Mouse (Mus musculus): ENCODE data around the gene Actr1a. TPM values are rescaled to one million over a fixed set of nuclear protein-coding genes. Genes with fewer than 3 reads are reported as not detected.
A peak's percentile ranks its signal among the peaks of the same experiment; 100 is the strongest.

The Actr1a gene
- polyA plus RNA-seq, 1 experiment from 2014 or later: 310 TPM

DNA sequence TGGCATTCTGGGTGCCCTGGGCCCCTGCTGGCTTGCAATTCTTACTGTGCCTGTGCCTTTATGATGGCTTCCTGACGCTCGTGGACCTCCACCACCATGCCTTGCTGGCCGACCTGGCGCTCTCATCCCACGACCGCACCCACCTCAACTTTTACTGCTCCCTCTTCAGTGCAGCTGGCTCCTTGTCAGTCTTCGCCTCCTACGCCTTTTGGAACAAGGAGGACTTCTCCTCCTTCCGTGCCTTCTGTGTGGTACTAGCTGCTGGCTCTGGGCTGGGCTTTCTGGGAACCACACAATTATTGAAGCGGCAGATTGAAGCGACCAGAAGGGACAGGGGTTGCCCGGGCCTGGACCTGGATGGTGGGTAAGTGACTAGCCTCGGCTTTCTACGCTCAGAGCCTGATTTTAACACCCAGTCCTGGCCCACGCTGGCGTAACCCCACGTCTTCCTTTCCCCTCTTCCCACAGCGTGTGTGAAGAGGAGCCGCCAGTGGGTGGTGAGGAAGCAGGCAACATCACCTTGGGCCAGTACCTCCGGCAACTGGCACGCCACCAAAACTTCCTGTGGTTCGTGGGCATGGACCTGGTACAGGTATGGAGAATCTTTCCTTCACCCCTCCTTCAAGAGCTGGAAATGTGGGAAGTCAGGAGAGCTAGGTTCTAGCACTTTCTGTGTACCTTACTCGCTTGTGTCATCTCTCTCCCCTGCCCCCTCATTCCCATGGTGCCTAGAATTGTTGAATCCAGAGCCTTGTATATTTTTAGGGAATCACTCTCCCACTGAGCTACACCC is 27.6 kb downstream of the Actr1a start:
- Histone ChIP-seq H3K36me3 (0 out of 2 replicates have a peak, but pooled peaks cover 3% of the 10 kb centered on the region), H3K27ac (no peak overlapping the region), H3K27me3 (no peaks in the 10 kb centered on the region), H3K9ac (no peak overlapping the region; the same call in 1 of the 2 replicates), H3K4me1 (replicated peaks) (no peaks in the 10 kb centered on the region), H3K4me2 (no peak overlapping the region), H3K4me3 (no peak overlapping the region), H3K9me3 (no peaks in the 10 kb centered on the region)
- no peak for ATAC-seq (ENCODE audit: low FRiP score)
- 87% methylated on average over 23 of the region's 23 CpGs for WGBS

DNA sequence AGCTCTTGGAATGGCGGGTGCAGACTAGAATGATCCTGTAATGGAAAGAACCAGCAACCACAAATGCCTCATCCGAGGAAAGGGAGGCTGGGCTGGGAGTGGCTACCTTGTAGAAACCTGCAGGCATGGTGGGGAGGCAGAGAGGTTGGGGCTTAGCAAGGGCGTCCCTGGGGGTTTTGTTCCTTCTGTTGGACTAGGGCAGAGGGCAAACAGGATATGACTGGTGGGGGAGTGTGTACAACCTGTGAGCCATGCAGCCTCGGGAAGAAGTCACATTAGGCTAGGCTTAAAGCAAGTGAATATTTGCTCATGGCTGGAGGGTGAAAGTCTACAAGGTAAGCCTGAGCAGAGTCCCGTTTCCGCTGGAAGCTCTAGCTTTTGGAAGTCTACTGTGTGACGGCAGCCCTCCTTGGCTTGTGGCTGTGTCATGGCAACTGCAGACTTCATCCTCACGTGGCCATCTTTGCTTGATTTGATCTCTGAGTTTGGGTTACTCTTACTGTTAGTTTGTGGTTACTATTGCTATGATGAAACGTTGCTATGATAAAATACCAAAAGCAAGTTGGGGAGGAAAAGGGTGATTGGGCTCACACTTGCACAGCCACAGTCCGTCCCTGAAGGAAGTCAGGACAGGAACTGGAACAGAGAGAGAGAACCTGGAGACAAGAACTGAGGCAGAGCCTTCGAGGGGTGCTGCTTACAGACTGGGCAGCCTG is 32.1 kb downstream of the Actr1a start:
- 86% methylated on average over 11 of the region's 11 CpGs for whole genome bisulfite sequencing
- Histone ChIP-seq H3K9ac (no peak overlapping the region), H3K4me3 (no peak overlapping the region), H3K4me1 (replicated peaks) (no peaks in the 10 kb centered on the region), H3K27me3 (peaks cover 7% of the 10 kb centered on the region), H3K36me3 (no peaks in the 10 kb centered on the region), H3K27ac (no peak overlapping the region), H3K4me2 (no peak overlapping the region), H3K9me3 (no peaks in the 10 kb centered on the region)
- ATAC-seq (ENCODE audit: low FRiP score): no peak

DNA sequence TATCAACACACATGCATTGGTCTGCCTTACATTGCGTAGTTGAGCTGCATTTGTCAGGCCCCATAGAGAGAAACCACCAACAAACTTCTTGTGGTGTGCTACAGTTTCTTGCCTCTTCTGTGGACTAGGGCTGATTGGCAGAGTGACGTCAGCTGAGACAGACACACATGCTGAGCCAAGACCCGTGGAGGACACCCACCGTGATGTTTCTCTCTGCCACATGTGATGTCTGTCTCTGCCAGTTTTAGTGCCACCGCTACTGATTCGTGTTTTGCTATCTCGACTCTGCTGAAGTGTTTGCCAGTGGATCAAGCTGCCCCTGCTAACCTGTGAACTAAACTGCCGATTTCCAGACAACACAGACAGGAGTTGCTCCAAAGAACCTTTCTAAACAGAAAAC is 33.4 kb downstream of the Actr1a start:
- no peak for ATAC-seq (ENCODE audit: low FRiP score)
- no peaks in the 10 kb centered on the region for H3K36me3 ChIP-seq
- H3K9ac ChIP-seq: no peak overlapping the region
- H3K9me3 ChIP-seq: no peaks in the 10 kb centered on the region
- H3K4me1 ChIP-seq (replicated peaks): peaks cover 10% of the 10 kb centered on the region
- H3K4me3 ChIP-seq: no peak overlapping the region
- no peak overlapping the region for H3K27ac ChIP-seq
- H3K4me2 ChIP-seq: no peak overlapping the region
- H3K27me3 ChIP-seq: peaks cover 21% of the 10 kb centered on the region
- WGBS: 84% methylated on average over 8 of the region's 8 CpGs

DNA sequence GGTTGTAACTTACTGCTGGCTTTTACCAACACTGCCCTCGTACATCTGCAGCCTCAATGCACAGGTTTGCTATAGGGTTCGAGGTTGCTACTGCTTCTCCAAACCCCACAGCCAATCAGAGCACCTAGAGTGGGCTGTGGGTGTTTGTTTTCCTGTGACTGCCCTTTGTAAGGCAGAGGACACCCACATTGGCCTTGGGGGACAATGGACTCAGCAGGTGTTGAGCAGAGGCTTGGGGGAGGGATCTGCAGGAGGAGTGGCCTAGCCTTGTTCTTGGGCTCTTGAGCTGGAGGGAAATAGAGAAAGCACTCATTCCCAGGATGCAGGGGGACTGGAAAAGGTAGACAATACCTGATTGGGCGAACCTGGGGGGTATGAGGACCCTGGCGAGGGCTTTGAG is 37.2 kb downstream of the Actr1a start:
- no peaks in the 10 kb centered on the region for H3K9me3 ChIP-seq
- H3K9ac ChIP-seq: no peak overlapping the region
- WGBS: 58% methylated on average over 4 of the region's 4 CpGs
- H3K4me2 ChIP-seq: no peak overlapping the region
- no peak overlapping the region for H3K27ac ChIP-seq
- H3K27me3 ChIP-seq: peaks cover 21% of the 10 kb centered on the region
- no peak overlapping the region for H3K4me3 ChIP-seq
- no peaks in the 10 kb centered on the region for H3K36me3 ChIP-seq
- peaks cover 16% of the 10 kb centered on the region for H3K4me1 ChIP-seq (replicated peaks)
- no peak; the same call in 1 of the 2 replicates for ATAC-seq (ENCODE audit: low FRiP score)

DNA sequence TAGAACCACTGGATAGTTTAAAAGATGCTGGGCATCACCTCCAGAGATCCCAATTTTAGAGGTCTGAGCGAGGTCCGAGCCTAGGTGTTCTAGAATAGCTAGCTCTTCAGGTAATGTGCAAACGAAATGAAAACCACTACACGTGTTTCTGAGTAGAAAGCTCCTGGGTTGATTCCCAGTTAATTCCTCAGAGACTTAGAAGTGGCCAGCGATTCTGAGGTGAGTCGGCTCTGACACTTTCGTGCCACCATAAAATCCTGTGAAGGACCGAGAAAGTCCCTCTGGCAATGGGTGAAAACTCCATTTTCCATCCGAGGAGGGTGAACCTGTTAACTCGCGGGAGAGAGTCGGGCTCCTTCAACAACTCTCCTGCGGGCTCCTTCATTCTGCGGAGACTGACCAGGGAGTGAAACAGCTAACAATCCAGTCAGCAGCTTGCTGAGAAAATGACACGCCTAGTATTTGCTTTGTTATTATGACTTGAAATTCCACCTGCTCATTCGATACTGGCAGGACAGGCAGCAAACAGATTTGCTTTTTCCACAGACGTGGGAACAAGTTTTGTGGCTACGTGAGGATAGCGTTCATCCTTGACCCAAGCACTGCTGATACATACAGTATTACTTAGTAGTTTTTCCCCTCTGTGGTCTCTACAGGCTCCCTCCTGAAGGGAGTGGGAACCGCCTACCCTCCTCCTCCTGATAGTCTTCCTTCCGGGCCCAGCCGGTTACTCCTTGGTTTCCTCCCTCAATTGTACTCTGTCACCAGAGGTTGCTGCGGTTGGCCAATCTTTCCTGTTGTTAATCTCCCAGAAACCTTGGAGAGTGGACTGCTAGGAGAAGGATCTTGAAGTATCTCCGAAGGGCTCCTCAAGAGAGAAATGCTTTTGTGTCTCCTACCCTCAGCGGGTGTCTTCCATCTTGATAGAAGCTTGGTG is 37.9 kb downstream of the Actr1a start:
- no peak overlapping the region for H3K27ac ChIP-seq
- peak overlapping the region; percentile 66 for H3K4me2 ChIP-seq
- H3K4me1 ChIP-seq (replicated peaks): peaks cover 16% of the 10 kb centered on the region
- peaks cover 27% of the 10 kb centered on the region for H3K27me3 ChIP-seq
- no peak for ATAC-seq (ENCODE audit: low FRiP score)
- H3K36me3 ChIP-seq: no peaks in the 10 kb centered on the region
- peak overlapping the region; percentile 57 for H3K4me3 ChIP-seq
- H3K9ac ChIP-seq: peak overlapping the region; percentile 81
- no peaks in the 10 kb centered on the region for H3K9me3 ChIP-seq
- 22% methylated on average over 25 of the region's 25 CpGs for WGBS

DNA sequence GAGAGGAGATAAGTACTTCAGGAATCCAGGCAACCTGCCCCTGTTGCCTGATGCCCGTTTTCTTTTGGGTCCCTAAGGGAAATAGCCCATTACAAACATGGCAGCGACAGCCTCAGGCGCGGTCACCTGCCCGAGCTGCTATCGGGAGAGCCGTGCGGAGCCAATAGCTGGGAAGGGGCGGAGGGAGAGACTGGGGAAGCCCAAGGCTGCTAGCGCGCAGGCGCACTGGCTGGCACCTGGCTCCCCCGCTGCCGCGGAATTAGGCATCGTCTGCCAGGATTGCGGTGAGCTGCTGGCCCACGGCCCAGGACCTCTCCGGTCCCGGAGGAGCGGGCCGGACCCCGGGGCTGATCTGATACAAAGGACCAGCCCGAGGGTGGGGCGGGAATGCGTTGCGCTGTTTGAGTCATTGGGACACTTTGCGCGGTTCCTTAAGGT is 38.8 kb downstream of the Actr1a start:
- peak overlapping the region; percentile 64; the same call in 1 of the 2 replicates for H3K27ac ChIP-seq
- peak overlapping the region; percentile 57 for H3K4me3 ChIP-seq
- H3K4me2 ChIP-seq: peak overlapping the region; percentile 66
- WGBS: 2% methylated on average over 29 of the region's 29 CpGs
- H3K9ac ChIP-seq: peak overlapping the region; percentile 81
- H3K36me3 ChIP-seq: no peaks in the 10 kb centered on the region
- no peaks in the 10 kb centered on the region for H3K9me3 ChIP-seq
- H3K4me1 ChIP-seq (replicated peaks): peaks cover 16% of the 10 kb centered on the region
- ATAC-seq (ENCODE audit: low FRiP score): peak; percentile 92
- peaks cover 31% of the 10 kb centered on the region for H3K27me3 ChIP-seq

DNA sequence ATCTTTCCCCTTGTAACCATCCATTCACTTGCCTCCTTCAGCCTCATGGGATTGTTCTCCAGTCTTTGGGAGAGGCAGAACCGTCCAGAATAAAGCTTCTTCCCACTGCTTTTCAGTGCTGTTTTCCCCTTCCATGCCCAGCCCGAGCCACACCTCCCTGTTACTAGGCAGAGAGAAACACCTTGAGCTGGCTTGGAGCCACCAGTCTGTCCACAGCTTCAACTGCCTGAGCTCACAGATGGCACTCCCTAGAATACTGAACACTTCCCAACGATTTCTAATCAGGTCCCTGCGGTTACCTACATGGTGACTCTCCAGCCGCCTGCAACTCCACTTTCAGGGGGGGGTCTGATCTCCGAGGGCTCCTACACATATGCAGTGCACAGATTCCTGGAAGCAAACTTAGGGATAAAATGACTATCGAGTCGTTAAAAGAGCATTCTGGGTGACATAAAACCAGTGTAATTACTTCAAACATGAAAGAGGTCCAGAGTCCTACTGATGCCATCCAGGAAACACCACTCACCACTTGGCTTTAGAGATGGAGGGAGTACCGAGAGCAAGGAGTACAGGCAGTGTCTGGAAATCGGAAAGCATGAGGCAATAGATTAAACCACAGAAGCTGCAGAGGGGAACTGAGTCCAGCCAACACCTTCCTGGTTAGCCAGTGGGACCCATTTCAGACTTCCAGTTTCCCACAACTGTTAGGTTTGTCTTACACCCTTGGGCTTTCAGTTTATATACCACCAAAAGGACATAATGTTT is 45.2 kb downstream of the Actr1a start, which contains the start of gene 2310034G01Rik:
2310034G01Rik (minus strand) TSS at position 135 of the 765 bp plus-strand sequence.
- Histone ChIP-seq H3K4me3 (peak within 1 kb of the TSS; percentile 73), H3K27me3 (peaks cover 40% of the 10 kb centered on the region), H3K4me1 (replicated peaks) (peaks cover 25% of the 10 kb centered on the region), H3K9me3 (no peaks in the 10 kb centered on the region), H3K4me2 (peak within 1 kb of the TSS; percentile 87), H3K9ac (peak within 1 kb of the TSS; percentile 90), H3K36me3 (no peaks in the 10 kb centered on the region), H3K27ac (peak within 1 kb of the TSS; percentile 95)
- WGBS: 69% methylated on average over 10 of the region's 10 CpGs
- ATAC-seq (ENCODE audit: low FRiP score): no peak

DNA sequence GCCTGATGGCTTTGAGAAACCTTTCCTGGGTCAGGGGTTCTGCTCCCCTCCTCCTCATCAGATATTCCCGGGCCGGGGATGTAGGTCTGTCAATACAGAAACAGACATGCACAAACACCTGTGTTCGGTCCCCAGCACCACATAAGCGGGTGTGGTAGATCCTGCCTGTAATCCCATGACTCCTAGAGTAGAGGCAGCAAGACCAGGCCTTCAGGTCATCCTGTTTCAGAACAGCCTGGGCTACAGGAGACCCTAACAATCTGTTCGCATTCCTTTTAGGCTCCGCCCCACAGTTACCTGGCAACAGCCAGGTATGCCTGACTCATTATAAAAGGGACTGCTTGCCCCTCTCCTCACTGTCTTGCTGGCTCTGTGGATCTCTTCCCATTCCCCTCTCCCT is 46.0 kb downstream of the Actr1a start:
- H3K4me1 ChIP-seq (replicated peaks): peaks cover 25% of the 10 kb centered on the region
- ATAC-seq (ENCODE audit: low FRiP score): peak; percentile 47
- peaks cover 46% of the 10 kb centered on the region for H3K27me3 ChIP-seq
- WGBS: 22% methylated on average over 6 of the region's 6 CpGs
- peak overlapping the region; percentile 87 for H3K4me2 ChIP-seq
- H3K9ac ChIP-seq: peak overlapping the region; percentile 90
- no peaks in the 10 kb centered on the region for H3K9me3 ChIP-seq
- peak overlapping the region; percentile 73 for H3K4me3 ChIP-seq
- peak overlapping the region; percentile 95; the same call in 1 of the 2 replicates for H3K27ac ChIP-seq
- no peaks in the 10 kb centered on the region for H3K36me3 ChIP-seq

DNA sequence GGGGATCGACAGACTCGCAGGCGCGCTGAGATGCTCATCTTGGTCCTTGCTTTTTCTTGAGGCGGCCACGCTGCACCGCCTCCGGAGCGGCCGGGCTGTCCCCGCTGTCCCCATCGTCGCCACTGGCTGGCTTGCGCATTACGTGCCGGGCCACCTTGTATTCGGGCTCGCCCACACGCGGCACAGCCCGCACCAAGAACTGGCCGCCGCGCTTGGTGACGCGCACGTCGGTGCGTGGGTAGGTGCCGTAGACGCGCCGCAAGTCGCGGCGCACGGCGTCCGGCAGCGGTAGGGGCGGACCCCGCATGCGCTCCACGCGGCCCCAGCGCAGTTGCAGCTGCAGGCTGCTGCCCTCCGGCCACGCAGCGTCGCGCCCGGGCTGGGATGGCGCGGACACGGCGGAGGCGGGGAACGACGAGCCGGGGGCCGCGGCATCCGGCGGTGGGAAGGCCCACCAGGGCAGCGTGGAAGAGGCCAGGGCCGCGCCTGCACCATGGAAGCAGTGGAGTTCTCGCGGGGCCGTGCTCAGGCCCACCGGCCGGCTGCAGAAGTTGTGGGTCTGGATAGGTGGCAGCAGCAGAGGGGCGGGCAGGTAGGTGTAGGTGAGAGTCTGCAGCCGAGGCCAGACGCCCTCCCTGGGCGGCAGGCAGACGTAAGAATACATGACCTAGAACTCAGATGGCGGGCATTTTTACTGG is 46.6 kb downstream of the Actr1a start:
- Histone ChIP-seq H3K27me3 (peaks cover 51% of the 10 kb centered on the region), H3K9ac (peak overlapping the region; percentile 90), H3K36me3 (no peaks in the 10 kb centered on the region), H3K4me3 (peak overlapping the region; percentile 73), H3K4me2 (peak overlapping the region; percentile 87), H3K9me3 (no peaks in the 10 kb centered on the region), H3K27ac (peak overlapping the region; percentile 95), H3K4me1 (replicated peaks) (peaks cover 25% of the 10 kb centered on the region)
- ATAC-seq (ENCODE audit: low FRiP score): peak; percentile 92
- WGBS: under 1% methylated on average over 58 of the region's 78 CpGs

DNA sequence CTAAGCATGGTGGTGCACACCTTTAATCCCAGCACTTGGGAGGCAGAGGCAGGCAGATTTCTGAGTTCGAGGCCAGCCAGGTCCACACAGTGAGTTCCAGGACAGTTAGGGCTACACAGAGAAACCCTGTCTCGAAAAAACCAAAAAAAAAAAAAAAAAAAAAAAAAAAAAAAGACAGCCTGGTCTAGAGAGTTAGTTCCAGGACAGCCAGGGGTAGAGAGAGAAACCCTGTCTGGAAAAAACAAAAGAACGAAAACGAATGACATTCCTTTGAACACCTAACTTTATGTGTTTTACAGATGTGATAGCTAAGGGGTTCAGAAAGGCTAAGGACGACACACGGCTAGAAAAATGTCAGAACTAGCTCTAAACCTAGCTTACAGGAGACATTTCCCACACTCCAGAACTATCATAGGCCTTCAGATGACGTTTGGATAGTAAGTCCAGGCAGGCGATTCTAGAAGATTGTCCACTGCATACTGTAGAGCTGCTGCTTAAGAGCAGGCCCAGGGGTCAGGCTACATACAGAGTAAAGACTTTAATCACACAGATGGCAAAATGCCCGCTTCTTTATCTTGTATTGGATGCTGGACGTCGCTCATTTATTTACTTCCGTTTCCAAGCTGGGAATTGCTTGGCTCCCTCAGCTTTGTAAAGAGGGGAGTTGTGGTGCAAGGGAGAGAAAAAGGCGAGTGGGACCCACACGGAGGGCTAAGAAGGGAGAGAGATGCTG is 47.4 kb downstream of the Actr1a start:
- Histone ChIP-seq H3K36me3 (no peaks in the 10 kb centered on the region), H3K4me2 (peak overlapping the region; percentile 87), H3K27me3 (peaks cover 54% of the 10 kb centered on the region), H3K9ac (peak overlapping the region; percentile 90), H3K4me3 (peak overlapping the region; percentile 73), H3K27ac (peak overlapping the region; percentile 95), H3K4me1 (replicated peaks) (peaks cover 25% of the 10 kb centered on the region), H3K9me3 (no peaks in the 10 kb centered on the region)
- 33% methylated on average over 14 of the region's 14 CpGs for WGBS
- ATAC-seq (ENCODE audit: low FRiP score): 0 out of 2 replicates have a peak, but pooled peaks have one; percentile 3

Measured in hindbrain, embryonic 13.5 days (tissue).